Mouse (Mus musculus) hindbrain, embryonic 10.5 days (tissue): ENCODE results near the gene Ttll1. TPM values are rescaled to one million over a fixed set of nuclear protein-coding genes. Genes with fewer than 3 reads are reported as not detected.
"Not testable (repeated sequence)": the region's sequence is repeated elsewhere in the genome, so short reads cannot be mapped to it uniquely, and the experiment has no call there.

Source experiments
- DNase-seq: peaks from one replicate; pipeline ENCODE4 v3.0.0-alpha.2; 2017; ENCODE audit warnings: low spot score
- H3K27ac ChIP-seq: fragments of 300-500 bp; sonication (generic); 2 replicates; pipeline ENCODE4 v1.5.1; 2016; ENCODE audit warnings: mild to moderate bottlenecking, moderate library complexity
- H3K27me3 ChIP-seq: fragments of 300-500 bp; sonication (generic); 2 replicates; pipeline ENCODE4 v1.6.1; 2016; ENCODE audit warnings: mild to moderate bottlenecking; ENCODE audit not compliant: poor library complexity, insufficient read depth, severe bottlenecking
- H3K36me3 ChIP-seq: fragments of 300-500 bp; sonication (generic); 2 replicates; pipeline ENCODE4 v1.6.1; 2016; ENCODE audit warnings: mild to moderate bottlenecking, moderate library complexity
- H3K4me1 ChIP-seq: fragments of 300-500 bp; sonication (generic); replicated peaks from 2 replicates; pipeline ENCODE4 v1.6.1; 2016; ENCODE audit warnings: mild to moderate bottlenecking
- H3K4me3 ChIP-seq: fragments of 300-500 bp; sonication (generic); 2 replicates; pipeline ENCODE4 v1.5.1; 2016; ENCODE audit warnings: mild to moderate bottlenecking, moderate library complexity
- H3K9me3 ChIP-seq: fragments of 300-500 bp; sonication (generic); 2 replicates; pipeline ENCODE4 v1.6.1; 2016; ENCODE audit warnings: mild to moderate bottlenecking, moderate library complexity
- WGBS: fragments of 180-500 bp; shearing (Covaris S2); methylation state at CpG from one replicate; pipeline ENCODE4 v1.1.7; 2016; 5-methylcytosine and 5-hydroxymethylcytosine counted together
- polyA plus RNA-seq: library from polyadenylated mRNA; unstranded; fragments of >200 nt; fragmentation: Nextera tagmentation; extraction: Ambion mirVana; gene quantifications from 2 replicates; pipeline ENCODE4 v1.2.1, GENCODE M21; 2016

Ttll1 gene
- polyA plus RNA-seq, 1 experiment from 2014 or later: 50.4 TPM

GRCm38 (mm10) chr15:83518215-83519048 is 7.7 kb upstream of the Ttll1 start:
- 0 out of 2 replicates have a peak, but pooled peaks cover 11% of the 10 kb centered on the region for H3K27me3 ChIP-seq
- H3K4me1 ChIP-seq: peaks cover 26% of the 10 kb centered on the region
- 36% methylated on average over 20 of the region's 20 CpGs for whole genome bisulfite sequencing
- peak; percentile 70 for DNase-seq
- H3K4me3 ChIP-seq: no peak overlapping the region
- peak overlapping the region; percentile 46 for H3K27ac ChIP-seq
- H3K9me3 ChIP-seq: 0 out of 2 replicates have a peak, but pooled peaks cover 3% of the 10 kb centered on the region
- H3K36me3 ChIP-seq: no peaks in the 10 kb centered on the region

DNA sequence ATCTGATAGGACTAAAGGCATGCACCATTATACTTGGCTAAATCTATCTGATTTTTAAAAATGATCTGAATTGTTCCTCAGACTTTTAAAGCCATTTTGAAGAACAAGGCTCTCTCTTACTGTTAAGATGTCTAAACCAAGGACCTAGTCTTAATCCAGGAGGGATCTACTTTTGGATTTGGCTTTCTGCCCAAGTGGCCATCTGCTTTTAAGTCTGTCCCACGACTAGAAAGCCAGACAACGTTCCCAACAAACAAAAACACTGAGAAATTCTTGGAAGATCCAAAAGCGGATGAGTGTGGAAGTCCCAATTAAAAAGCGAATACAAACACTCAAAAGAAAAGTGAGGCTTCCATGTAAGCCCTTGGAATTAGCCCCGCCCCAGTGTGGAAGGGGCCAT is 4.3 kb upstream of the Ttll1 start:
- 78% methylated on average over 5 of the region's 5 CpGs for WGBS
- no peak overlapping the region for H3K27ac ChIP-seq
- DNase-seq: no peak
- H3K9me3 ChIP-seq: 0 out of 2 replicates have a peak, but pooled peaks cover 3% of the 10 kb centered on the region
- no peak overlapping the region for H3K4me3 ChIP-seq
- H3K36me3 ChIP-seq: no peaks in the 10 kb centered on the region
- peaks cover 19% of the 10 kb centered on the region for H3K4me1 ChIP-seq
- H3K27me3 ChIP-seq: peaks cover 11% of the 10 kb centered on the region; the same call in 1 of the 2 replicates

GRCm38 (mm10) chr15:83512489-83513281 is 2.0 kb upstream of the Ttll1 start:
- 78% methylated on average over 13 of the region's 13 CpGs for WGBS
- DNase-seq: no peak
- H3K9me3 ChIP-seq: 0 out of 2 replicates have a peak, but pooled peaks cover 3% of the 10 kb centered on the region
- no peak overlapping the region for H3K27ac ChIP-seq
- H3K36me3 ChIP-seq: no peaks in the 10 kb centered on the region
- H3K27me3 ChIP-seq: no peaks in the 10 kb centered on the region; the same call in 1 of the 2 replicates
- peaks cover 22% of the 10 kb centered on the region for H3K4me1 ChIP-seq
- H3K4me3 ChIP-seq: no peak overlapping the region

GRCm38 (mm10) chr15:83509950-83510804 is 516 bp downstream of the Ttll1 start:
- Histone ChIP-seq H3K27ac (peak overlapping the region; percentile 87), H3K4me3 (peak overlapping the region; percentile 71), H3K27me3 (no peaks in the 10 kb centered on the region; the same call in 1 of the 2 replicates), H3K9me3 (no peaks in the 10 kb centered on the region), H3K36me3 (peaks cover 10% of the 10 kb centered on the region), H3K4me1 (peaks cover 22% of the 10 kb centered on the region)
- DNase-seq: no peak
- WGBS: 25% methylated on average over 17 of the region's 17 CpGs

DNA sequence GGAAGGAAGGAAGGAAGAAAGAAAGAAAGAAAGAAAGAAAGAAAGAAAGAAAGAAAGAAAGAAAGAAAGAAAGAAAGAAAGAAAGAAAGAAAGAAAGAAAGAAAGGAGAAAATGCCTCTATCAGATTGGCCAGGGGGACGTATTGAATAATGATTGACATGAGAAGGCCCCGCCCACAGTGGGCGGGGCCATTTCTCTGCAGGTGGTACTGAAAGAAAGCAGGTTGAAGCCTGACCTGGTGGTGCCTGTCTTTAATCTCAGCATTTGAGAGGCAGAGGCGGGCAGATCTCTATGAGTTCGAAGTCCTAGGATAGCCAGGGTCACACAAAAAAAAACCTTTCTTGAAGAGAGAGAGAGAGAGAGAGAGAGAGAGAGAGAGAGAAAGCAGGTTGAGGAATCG is 9.2 kb downstream of the Ttll1 start:
- WGBS: 80% methylated on average over 6 of the region's 6 CpGs
- not testable (repeated sequence) for DNase-seq, H3K27ac ChIP-seq

DNA sequence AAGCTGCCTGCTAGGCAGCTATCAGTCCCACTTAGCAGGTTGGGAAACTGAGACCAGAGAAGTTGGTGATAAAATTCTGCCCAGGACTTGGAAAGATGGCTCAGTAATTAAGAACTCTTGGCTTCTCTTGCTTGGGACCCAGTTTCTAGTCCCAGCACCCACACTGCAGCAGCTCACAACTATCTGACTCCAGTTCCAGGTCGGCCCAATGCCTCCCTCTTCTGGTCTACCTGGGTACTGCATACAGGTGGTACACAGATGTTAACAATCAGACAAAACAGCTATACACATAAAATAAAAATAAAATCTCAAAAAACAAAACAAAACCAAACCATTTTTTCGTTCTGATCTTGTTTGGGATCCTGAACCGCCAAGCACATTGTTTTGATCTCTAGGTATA is 10.3 kb downstream of the Ttll1 start:
- Histone ChIP-seq H3K36me3 (peaks cover 95% of the 10 kb centered on the region), H3K27ac (no peak overlapping the region), H3K27me3 (no peaks in the 10 kb centered on the region), H3K9me3 (no peaks in the 10 kb centered on the region), H3K4me1 (no peaks in the 10 kb centered on the region), H3K4me3 (no peak overlapping the region)
- DNase-seq: no peak
- WGBS: 62% methylated on average over 3 of the region's 3 CpGs

More for the DNA sequence above, 9.2 kb downstream of the Ttll1 start:
- H3K36me3 ChIP-seq: peaks cover 92% of the 10 kb centered on the region
- H3K4me3 ChIP-seq, H3K4me1 ChIP-seq, H3K27me3 ChIP-seq, H3K9me3 ChIP-seq: not testable (repeated sequence)

DNA sequence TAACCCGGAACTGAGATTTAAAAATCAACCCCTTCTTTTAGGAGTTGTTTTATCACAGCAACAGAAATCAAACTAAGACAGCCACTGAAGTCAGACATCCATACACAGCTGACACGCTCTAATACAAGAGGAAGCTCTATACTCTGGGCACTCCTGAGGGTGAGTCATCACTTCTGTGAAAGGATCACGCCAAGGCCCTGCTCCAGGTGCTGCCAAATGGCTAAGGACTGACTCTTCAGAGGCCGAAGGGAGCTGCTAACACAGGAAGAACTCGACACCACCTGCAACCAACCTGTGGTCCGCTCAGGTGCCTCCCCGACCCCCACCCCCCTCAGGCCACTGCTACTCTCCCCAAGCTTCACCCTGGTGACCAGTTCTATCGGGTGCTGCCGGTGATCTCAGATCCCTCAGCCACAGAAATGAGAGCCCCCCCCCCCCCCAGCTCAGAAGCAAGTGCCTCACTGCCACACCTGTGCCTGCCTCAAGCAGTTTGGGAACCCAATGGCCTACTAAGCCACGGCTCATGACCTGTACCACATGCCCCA is 11.4 kb downstream of the Ttll1 start:
- Histone ChIP-seq H3K36me3 (peaks cover 95% of the 10 kb centered on the region), H3K4me1 (no peaks in the 10 kb centered on the region; the same call in 1 of the 2 replicates), H3K27me3 (no peaks in the 10 kb centered on the region), H3K9me3 (no peaks in the 10 kb centered on the region), H3K27ac (no peak overlapping the region), H3K4me3 (no peak overlapping the region)
- 92% methylated on average over 10 of the region's 10 CpGs for WGBS
- DNase-seq: no peak

DNA sequence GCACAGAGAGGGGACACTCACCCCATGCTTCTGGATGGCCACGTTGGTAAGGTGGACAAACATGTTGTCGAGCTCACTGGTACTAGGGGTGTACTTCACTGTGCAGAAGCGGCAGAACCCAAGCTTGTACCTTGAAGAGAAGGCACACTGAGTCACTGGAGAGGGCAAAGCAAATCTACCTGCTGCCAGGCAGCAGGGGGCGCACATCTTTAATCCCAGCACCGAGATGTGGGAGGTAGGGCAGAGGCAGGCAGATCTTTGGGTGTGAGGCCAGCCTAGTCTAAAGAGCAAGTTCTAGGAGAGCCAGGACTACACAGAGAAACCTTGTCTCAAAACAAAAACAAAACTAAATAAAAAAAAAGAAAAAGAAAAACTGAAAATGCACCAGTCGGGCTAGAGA is 13.4 kb downstream of the Ttll1 start:
- Histone ChIP-seq H3K27me3 (no peaks in the 10 kb centered on the region), H3K4me3 (no peak overlapping the region), H3K36me3 (peaks cover 96% of the 10 kb centered on the region), H3K4me1 (no peaks in the 10 kb centered on the region; the same call in 1 of the 2 replicates), H3K9me3 (no peaks in the 10 kb centered on the region), H3K27ac (no peak overlapping the region)
- no peak for DNase-seq
- WGBS: 92% methylated on average over 6 of the region's 6 CpGs

GRCm38 (mm10) chr15:83495787-83496367 is 14.8 kb downstream of the Ttll1 start:
- peaks cover 98% of the 10 kb centered on the region for H3K36me3 ChIP-seq
- H3K4me3 ChIP-seq: peak overlapping the region; percentile 9
- no peaks in the 10 kb centered on the region for H3K9me3 ChIP-seq
- DNase-seq: peak; percentile 10
- WGBS: 65% methylated on average over 22 of the region's 22 CpGs
- no peaks in the 10 kb centered on the region for H3K27me3 ChIP-seq
- H3K4me1 ChIP-seq: no peaks in the 10 kb centered on the region; the same call in 1 of the 2 replicates
- H3K27ac ChIP-seq: no peak overlapping the region

GRCm38 (mm10) chr15:83495195-83495594 is 15.5 kb downstream of the Ttll1 start:
- Histone ChIP-seq H3K4me3 (no peak overlapping the region), H3K27me3 (no peaks in the 10 kb centered on the region), H3K36me3 (peaks cover 98% of the 10 kb centered on the region), H3K4me1 (no peaks in the 10 kb centered on the region; the same call in 1 of the 2 replicates), H3K9me3 (no peaks in the 10 kb centered on the region), H3K27ac (no peak overlapping the region)
- 90% methylated on average over 3 of the region's 3 CpGs for WGBS
- DNase-seq: no peak

DNA sequence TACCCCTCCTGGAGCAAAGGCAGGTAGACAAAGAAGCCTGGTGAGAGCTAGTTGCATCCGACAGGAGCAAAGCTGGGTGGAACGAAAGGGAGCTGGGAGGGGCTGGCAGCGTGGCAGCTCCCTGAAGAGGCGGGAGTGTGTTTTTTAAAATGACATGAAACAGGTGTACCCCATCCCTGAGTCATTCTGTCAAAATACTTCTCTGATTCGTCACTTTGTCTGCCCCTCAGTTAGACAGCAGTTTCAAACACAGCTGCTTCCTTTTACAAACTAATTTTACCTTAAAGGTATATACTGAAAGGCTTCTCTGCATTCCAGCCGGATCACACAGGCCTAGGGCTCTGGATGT is 16.1 kb downstream of the Ttll1 start:
- WGBS: 85% methylated on average over 6 of the region's 6 CpGs
- peaks cover 97% of the 10 kb centered on the region for H3K36me3 ChIP-seq
- DNase-seq: no peak

More for the DNA sequence above, 16.1 kb downstream of the Ttll1 start:
- no peaks in the 10 kb centered on the region; the same call in 1 of the 2 replicates for H3K4me1 ChIP-seq
- H3K27ac ChIP-seq: no peak overlapping the region
- no peaks in the 10 kb centered on the region for H3K9me3 ChIP-seq
- H3K27me3 ChIP-seq: no peaks in the 10 kb centered on the region
- H3K4me3 ChIP-seq: no peak overlapping the region
